Mouse (Mus musculus) cerebellum, postnatal 25 days (tissue): Measurements from ENCODE around the gene Bloc1s5.
A peak's percentile ranks its signal among the peaks of the same experiment; 100 is the strongest.
"Not testable (repeated sequence)": the region's sequence is repeated elsewhere in the genome, so short reads cannot be mapped to it uniquely, and the experiment has no call there.

Source experiments
- DNase-seq, 2 experiments: peaks; one replicate each; pipeline ENCODE4 v3.0.0; 2021; ENCODE audit warnings: mixed read lengths in 2 of 2

Gene Bloc1s5

DNA sequence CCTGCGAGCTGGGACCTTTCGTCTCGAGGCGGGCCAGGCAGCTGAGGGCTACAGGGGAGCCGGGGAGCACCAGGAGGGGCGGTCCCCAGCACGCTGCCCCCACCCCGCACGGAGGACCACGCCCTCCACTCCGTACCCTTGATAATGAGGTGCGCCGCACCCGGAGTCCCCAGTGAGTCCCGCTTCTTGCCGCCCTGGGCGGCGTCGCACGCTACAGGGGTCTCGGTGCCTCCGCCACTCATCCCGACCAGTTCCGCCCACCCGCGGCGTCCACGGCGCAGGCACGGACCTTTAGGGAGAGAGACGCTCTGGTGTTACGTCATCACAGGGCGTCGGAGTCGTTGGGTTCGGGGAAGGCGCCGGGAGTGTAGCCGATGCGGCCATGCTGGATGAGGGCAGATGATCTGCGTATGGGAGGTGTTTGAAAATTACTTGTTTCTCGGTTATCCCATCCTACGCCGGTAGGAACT lies at the start of gene Bloc1s5:
Gene Bloc1s5 (minus strand): TSS at position 310 of the 470 bp plus-strand sequence.
- peak; percentile 97 to 99 for DNase-seq

DNA sequence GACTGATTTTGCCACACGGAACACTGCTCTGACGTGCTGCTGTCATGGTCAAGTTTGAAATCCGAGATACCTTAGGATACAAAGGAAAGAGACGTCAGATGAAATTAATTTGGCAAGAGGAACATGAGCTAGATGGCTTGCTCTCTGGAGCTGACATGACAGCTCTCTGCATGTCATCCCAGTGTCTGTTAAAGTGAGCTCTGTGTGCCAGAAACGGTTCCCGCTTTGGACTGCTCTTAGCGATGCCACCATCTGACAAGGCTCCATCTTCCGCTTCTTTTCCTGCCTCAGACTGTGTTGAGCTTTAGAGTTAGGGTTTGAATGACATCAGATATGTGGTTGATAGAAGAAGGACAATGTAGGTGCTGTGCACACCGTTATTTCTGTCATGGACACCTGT lies 37.4 kb upstream of the Bloc1s5 start:
- peak in 1 of 2 experiments; percentile 5 for DNase-seq

DNA sequence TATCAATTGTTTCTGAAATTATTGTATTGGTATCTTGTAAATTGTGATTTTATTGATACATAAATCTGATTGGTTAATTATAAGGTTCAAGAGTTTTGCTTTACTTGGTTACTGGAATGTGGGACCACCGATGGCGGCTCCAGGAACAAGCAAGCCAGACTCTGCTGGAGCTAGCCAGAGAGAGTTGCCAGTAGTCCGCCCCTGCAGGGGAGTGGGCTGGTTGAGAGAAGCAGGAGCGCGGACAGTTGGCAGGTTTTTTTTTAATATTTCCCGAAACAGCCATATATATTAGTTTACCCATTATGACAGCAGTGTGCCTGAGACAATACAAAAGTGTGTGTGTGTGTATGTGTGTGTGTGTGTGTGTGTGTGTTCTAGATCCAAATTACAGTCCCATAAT lies 36.5 kb upstream of the Bloc1s5 start:
- DNase-seq, result not testable (repeated sequence)

DNA sequence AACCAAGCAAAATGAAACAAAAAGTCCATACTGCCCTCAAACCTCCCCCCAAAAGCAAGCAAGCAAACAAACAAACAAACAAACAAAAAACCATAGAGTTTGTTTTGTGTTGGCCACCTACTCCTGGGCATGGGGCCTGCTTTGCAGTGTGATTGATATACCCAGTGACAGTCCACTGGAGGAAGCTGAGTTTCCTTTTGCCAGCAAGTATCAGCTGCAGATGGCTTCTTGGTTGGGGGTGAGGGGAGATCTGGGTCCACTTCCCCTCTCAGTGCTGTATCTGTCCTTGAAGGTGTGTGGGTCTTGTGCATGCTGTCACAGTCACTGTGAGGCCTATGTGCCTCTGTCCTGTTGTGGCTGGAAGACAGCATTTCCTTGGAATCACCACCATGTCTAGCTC lies 35.1 kb upstream of the Bloc1s5 start:
- DNase-seq, result no peak

DNA sequence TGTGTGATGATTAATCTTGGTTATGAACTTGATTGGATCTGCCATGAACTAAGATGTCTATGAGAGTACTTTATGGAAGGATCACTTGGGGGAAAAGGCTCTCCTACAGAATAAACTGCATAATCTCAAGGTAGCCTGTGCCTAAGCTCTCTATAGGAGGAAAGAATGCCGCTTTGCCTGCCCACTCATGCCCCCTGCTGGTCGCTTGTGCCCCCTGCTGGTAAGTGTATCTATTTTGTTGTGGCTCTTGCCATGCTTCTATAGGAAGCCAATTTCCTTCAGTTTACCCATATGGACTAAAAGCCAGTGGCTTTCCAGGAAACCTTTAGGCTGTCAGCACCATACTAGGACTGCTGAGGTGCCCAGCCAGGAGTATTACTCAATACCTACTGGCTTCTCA lies 33.6 kb upstream of the Bloc1s5 start:
- DNase-seq, result peak; percentile 9 to 38

DNA sequence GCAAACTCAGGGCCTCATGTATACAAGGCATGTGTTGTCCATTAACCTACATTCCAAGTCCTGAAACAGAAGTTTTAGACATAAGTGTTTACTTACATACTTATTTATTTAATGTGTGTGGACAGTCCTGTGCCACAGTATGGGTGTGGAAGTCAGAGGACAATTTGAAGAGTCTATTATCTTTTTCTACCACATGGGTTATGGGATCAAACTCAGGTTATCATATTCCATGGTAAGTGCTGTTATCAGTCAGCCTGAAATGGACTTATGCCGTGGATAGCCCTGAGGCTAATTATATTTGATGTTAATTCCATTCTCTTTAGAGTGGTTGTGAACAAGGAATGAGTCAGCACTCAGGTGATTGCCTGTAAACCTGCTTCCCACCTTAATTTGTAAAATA lies 29.8 kb upstream of the Bloc1s5 start:
- DNase-seq, result no peak

DNA sequence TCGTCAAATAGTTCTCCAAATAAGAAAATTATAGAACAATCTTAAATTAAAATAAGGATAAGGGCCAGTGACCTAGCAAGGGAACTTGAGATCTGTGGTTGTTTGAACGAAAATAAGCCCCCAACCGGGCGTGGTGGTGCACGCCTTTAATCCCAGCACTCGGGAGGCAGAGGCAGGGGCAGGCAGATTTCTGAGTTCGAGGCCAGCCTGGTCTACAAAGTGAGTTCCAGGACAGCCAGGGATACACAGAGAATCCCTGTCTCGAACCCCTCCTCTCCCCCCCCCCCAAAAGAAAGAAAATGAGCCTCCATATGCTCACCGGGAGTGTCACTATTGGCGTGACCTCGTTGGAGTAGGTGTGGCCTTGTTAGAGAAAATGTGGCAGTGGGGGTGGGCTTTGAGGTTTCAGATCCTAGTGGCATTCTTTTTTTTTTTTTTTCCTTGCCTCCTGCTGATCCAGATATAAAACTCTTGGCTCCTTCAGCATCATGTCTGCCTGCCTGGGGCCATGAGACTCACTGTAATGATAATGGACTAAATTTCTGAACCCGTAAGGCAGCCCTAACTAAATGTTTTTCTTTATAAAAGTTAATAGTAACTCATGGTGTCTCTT lies 24.7 kb upstream of the Bloc1s5 start:
- no peak for DNase-seq

DNA sequence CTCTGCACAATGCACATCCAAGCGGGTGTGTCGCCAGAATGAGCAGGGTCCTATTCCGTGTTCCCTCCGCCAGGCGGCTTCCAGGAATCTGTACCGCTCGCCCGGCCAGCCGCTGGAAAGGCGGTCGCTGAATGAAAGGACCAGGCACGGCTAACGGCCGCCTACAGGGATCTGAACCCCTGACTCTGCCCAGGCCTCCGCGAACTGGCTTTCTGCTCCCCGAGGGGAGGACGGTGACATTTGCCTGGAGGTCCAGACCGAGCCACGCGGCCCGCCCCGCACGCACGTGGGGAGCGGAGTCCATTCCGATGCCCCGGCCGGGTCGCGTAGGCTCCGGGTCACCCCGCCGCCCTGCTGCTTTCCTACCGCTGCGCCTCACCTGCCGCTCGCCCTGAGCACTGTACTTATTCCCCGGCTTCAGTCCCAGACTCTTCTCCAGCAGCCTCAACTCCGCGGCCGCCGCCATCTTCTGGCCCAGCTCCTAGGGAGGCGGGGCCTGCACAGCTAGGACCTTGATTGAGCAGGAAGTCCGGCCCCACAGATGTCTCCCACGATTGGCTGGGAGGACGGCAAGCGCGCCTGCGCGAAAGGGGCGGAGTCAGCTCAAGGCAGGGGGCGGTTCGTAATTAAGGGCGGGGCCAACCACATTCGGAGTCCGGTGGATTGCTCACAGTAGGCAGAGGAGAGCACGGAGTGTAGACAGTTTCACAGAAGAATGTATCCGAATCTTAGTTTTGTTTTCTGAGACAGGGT lies 23.8 kb upstream of the Bloc1s5 start, which contains the start of gene Eef1e1:
Gene Eef1e1 (minus strand): TSS at position 531 of the 753 bp plus-strand sequence.
- DNase-seq, result peak; percentile 94 to 96

DNA sequence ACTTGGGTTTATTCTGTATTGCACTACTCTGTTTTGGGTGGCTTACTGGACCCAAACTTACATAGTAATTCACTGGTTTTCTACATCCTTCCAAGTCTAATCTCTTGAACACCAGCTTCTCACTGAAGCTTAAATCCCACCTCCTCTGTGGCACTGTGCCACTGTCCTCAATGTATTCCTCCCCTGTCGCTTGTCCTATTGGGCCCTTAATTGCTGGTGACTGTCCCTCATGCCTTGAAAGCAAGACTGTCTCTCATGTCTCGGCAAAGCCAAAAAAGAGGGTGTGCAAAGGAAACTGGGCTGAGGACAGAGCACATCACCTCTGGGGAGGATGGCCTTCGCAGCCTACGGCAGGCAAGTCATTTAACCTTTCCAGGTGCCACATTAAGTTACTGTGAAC lies 23.0 kb upstream of the Bloc1s5 start:
- no peak for DNase-seq

DNA sequence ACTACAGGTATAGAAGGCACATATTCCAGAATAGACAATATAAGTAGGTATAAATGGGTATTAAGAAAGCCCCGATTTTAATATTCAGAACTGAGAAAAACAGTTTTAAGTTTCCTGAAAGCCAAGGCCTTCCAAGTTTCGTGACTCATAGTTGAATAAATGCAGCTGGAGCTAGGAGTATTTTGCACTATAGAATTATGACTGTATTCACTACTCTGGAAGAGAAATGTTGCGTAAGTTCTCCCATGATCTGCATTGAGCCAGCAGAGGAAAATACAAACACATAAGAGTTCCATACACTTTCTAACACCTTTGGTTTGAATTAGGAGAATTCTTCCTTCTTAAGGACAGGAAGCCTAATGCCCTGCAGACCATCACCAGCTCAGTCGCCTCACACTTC lies 15.4 kb upstream of the Bloc1s5 start:
- no peak for DNase-seq

DNA sequence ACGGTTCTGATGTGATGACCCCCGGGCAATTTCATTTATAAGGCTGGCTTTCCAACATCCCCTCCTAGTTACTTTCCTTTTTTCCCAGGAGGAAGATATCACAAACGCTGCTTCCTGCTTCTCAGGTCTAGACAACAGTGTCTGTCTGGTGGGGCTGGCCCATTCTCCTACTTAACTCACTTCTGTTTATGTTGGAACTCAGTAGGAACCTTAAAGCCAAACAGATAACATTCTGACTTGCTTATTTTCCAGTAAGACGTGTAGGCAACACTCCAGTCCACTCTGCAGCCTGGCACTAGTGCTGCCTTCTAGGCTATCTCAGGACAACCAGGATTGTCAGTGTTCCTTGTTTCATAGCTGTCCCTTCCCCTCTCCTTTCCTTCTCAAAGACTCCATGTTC lies 14.2 kb upstream of the Bloc1s5 start:
- DNase-seq, result no peak

DNA sequence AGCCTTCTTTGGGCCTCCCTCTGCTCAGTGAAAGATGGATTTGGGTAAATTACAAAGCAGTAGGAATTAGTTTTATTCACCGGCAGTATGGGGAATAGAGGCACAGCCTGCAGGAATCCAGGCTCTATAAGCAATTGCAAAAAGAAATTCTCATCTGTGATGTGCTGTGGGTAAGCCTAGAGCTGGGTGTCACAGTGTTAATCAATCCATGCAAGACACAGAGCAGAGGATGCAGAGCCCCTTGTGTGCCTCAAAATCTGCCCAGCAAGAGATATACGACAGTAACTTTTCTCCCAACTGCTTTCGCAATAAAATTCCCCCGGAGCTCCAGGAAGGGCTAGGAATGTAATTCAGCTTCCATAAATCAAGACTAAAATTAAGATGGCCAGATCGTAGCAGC lies 6.5 kb upstream of the Bloc1s5 start:
- DNase-seq, result no peak

DNA sequence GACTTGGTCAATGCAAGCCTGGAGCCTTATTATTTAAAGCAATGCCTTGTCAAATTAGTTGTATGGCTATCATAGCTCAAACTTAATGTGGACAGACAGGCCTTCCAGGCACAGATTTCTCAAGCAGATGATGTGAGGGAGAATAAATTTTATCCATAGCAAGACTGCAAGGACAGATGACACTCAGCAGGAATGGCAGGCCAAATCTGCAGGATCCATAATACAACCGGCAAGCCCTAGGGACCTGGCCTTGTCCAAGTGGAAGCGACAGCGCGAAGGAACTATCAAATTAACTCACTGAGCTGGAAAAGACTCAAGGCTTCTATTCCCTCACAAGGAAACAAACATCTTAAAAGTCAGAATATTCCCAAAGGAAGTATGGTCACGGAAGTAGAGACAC lies 6.1 kb upstream of the Bloc1s5 start:
- no peak for DNase-seq

DNA sequence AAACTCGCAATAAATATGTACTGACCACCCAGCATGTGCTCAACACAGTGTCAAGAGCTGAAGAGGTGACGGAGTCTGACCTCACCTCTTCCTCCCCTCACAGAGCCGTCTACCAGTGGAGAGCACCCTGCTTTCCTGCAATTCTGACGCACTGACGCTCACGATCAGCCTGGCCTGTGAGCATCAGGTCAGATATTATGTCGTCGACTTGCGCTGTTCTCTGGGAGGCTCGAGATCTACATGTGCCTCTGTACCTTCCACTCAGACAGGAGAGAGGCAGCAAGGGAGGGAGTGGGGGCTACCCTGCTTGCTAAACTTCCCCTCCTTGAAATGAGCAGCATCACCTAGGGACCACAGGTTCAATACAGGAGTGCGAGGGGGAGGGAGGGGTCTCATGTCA lies 3.8 kb upstream of the Bloc1s5 start:
- no peak for DNase-seq

DNA sequence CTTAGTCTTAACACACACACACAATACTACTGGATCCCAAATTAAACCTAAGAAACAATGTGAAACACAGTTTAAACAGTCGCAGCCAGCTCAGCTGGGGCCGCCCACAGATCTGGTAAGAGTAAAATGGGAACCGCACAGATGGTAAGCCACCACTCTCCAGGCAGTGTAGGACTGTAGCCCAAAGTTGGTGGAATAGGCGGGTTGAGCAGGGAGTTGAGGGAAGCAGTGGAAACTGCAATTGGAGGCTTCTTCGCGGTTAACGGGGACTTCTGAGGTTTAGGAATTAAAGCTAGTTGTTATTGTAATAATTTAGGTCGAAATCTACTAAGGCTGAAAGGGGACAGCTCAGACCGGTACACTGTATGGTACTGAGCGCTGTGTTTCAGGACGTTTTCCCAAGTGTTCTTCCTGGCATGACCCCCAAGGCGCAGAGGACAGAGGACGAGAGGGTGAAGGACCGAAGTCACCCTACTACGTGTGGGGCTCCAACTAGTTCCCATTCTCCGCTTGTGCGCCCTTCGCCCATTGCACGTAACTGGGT lies 581 bp downstream of the Bloc1s5 start:
- DNase-seq, result peak in 1 of 2 experiments; percentile 39

DNA sequence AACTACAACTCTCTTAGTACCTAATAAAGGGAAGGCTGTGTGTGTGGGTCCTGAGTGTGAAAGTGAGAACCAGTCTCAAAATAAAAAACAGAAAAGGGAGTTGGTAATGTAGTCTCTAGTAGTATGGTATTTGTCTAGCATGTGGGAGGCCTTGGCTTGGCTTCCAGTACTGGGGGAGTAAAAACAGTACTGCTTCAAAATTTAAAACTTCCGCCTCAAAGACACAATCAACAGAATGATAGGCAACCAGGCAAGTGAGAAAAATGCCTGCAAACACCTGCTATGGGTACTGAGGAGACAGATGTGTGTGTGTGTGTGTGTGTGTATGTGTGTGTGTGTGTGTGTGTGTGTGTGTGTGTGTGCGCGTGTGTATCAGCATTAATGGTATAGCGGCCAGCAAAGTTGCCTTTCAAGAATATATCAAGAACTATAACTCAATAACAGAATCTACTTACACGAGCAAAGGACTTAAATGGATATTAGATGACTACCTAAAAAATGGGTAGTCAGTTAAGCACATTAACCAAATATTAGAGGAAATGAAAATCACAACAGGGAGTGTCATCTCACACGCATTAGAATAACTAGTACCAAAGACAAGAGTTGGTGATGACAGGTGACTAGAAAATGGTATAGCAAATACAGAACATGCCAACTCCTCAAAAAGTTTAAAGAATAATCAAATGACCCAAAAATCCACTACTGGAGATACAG lies 1.5 kb downstream of the Bloc1s5 start:
- DNase-seq, result no peak

DNA sequence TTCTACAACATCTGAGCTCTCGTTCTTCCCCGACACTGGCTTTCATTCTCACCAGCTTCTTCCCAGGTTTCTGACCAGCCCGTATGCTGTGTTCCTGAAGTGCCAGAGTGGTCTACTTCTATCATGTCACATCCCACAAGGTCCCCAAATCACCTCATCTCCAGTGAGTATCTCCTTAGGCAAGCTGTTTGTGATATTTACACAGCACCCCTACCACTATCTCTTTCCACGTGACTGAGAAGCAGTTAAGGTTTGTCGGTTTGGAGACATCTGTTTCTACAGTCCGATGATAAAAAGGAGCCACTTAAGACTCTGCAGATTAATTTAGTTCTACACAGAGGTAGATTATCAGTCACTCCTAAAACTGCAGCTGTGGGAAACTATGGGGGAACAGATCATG lies 2.4 kb downstream of the Bloc1s5 start:
- DNase-seq, result no peak

DNA sequence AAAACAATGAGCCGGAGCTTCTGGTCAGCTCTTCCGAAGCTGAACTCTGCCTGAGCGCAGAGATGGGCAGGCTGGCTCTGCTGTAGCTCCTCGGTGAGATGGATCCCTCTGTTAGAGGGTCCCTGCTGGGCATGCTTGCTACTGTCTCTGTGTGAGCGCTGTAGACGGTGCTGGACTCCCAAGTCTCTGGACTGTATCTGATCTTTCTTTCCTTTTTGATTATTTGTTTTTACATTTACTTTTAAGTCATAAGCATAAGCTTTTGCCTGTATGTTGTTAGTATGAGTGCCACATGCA lies 8.7 kb downstream of the Bloc1s5 start:
- no peak for DNase-seq

DNA sequence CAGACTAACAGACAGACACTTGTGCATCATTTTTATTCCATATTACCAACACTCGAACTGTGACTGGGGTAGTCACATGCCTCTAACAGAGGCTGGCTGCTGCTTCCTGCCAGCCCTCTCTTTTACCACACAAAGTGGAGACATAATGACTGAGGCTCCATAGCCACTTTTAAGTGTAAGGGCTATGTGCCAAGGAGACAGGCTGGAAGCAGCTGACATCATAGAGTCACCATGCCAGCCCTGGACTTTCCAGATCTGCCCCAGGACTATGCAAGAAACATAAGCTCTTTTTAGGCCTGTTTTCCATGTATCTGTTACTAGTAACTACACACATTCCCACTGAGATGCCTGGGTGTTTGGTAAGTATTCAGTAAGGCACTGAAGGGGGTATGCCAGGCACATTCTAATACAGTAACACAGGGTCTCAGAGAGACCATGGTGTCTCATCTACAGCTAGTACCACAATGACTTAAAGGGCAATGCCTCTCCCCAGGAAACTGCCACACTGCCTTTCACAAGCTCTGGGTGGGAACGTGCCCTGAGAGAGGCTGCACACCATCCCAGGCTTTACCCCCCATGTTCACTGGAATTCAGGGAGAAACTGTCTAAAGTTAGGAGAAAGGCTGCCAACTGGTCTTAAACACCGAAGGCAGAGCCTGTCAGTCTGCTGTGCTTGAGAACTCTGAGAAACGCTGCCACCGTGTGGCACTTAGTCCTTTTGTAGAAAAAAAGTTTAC lies 9.2 kb downstream of the Bloc1s5 start:
- DNase-seq, result peak in 1 of 2 experiments; percentile 36

DNA sequence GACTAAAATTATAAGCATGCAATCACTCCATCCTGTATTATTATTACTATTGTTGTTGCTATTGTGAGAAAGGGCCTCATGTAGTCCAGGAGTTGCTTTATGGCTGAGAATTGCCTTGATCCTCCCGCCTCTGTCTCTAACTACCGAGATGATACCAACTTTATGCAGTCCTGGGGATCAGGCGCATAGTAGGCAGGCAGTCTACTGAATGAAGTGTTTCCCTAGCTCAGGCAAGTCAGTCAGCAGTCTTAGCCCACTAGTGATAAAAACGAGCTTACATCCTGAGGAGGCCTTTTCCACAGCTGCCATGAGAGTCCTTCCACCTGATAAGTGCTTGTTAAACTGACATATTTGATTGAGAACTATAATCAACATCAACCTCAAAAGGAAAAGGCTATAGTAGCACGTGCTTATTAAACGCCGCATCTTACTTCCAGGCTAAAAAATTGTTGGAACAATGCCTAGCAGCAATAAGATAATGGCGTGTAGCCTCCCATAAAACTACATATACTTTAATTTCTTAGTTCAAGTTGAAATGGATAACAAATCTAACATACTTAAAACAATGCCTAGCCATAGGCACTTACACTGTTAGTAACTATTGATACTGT lies 10.5 kb downstream of the Bloc1s5 start:
- no peak for DNase-seq

DNA sequence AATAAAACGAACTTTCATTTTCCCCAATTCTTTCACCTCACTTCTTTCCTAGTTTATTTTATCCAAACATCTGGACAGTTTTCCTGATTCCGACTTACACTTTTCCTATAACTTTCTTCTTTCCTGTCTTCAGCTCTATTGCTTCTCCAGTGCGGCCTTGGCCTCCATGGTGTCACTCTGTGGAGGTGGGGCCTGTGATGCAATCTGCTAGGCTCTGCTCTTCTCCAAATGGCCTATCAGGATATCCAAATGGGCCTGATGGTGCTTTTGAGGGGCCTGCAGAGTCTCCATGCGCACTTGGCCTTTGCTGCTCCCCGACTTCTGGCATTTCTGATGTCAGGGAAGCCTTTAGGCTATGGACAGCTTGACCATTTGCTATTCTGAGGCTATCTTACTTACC lies 11.6 kb downstream of the Bloc1s5 start:
- no peak for DNase-seq

DNA sequence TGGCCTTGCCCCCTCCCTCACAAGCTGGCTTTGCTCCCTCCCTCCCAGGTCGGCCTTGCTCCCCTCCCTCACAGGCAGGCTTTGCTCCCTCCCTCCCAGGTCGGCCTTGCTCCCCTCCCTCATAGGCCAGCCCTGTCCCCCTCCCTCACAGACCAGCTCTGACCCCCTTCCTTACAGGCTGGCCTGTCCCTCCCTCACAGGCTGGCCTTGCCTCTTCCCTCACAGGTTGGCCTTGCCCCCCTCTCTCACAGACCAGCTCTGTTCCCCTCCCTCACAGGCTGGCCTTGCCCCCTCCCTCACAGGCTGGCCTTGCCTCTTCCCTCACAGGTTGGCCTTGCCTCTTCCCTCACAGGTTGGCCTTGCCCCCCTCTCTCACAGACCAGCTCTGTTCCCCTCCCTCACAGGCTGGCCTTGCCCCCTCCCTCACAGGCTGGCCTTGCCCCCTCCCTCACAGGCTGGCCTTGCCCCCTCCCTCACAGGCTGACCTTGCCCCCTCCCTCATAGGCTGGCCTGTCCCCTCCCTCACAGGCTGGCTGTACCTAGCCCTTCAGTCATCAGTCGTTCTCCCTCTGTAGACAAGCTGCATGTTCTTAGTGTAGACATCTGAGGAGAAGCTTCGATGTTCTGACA lies 16.8 kb downstream of the Bloc1s5 start:
- not testable (repeated sequence) for DNase-seq
